Mouse (Mus musculus): ENCODE data around the gene Npas3. TPM values are rescaled to one million over a fixed set of nuclear protein-coding genes. Genes with fewer than 3 reads are reported as not detected.

Npas3 gene
- polyA plus RNA-seq, 1 experiment from 2014 or later = 2.2 TPM

- H3K9me3 ChIP-seq = no peaks in the 10 kb centered on the region
- no peaks in the 10 kb centered on the region for H3K36me3 ChIP-seq (replicated peaks)
- H3K4me3 ChIP-seq = no peak overlapping the region
- peaks cover 14% of the 10 kb centered on the region for H3K4me1 ChIP-seq
- H3K27me3 ChIP-seq (replicated peaks; ENCODE audit: low read depth, poor library complexity, severe bottlenecking) = no peaks in the 10 kb centered on the region
- 76% methylated on average over 7 of the region's 7 CpGs for WGBS
- DNase-seq (ENCODE audit: low spot score) = no peak
- H3K27ac ChIP-seq (replicated peaks) = no peak overlapping the region
Measured at GRCm38 (mm10) chr12:53983946-53984345, 735.5 kb downstream of the Npas3 start.

GRCm38 (mm10) chr12:53985851-53986842 is 737.7 kb downstream of the Npas3 start:
- no peak overlapping the region for H3K27ac ChIP-seq (replicated peaks)
- WGBS = 84% methylated on average over 14 of the region's 14 CpGs

GRCm38 (mm10) chr12:53992411-53992810 is 743.9 kb downstream of the Npas3 start:
- H3K9me3 ChIP-seq = no peaks in the 10 kb centered on the region
- H3K36me3 ChIP-seq (replicated peaks) = no peaks in the 10 kb centered on the region
- WGBS = 95% methylated on average over 6 of the region's 6 CpGs
- H3K4me1 ChIP-seq = peaks cover 9% of the 10 kb centered on the region; the same call in 1 of the 2 replicates
- no peak overlapping the region for H3K4me3 ChIP-seq
- H3K27me3 ChIP-seq (replicated peaks; ENCODE audit: low read depth, poor library complexity, severe bottlenecking) = no peaks in the 10 kb centered on the region
- no peak overlapping the region for H3K27ac ChIP-seq (replicated peaks)
- DNase-seq (ENCODE audit: low spot score) = no peak

More at GRCm38 (mm10) chr12:53985851-53986842, 737.7 kb downstream of the Npas3 start:
- no peak overlapping the region for H3K4me3 ChIP-seq
- H3K36me3 ChIP-seq (replicated peaks) = no peaks in the 10 kb centered on the region
- H3K4me1 ChIP-seq = peaks cover 13% of the 10 kb centered on the region
- DNase-seq (ENCODE audit: low spot score) = no peak
- no peaks in the 10 kb centered on the region for H3K27me3 ChIP-seq (replicated peaks; ENCODE audit: low read depth, poor library complexity, severe bottlenecking)
- no peaks in the 10 kb centered on the region for H3K9me3 ChIP-seq

- Histone ChIP-seq H3K9me3 (no peaks in the 10 kb centered on the region), H3K4me3 (no peak overlapping the region), H3K4me1 (peaks cover 17% of the 10 kb centered on the region), H3K27me3 (replicated peaks; ENCODE audit: low read depth, poor library complexity, severe bottlenecking) (no peaks in the 10 kb centered on the region), H3K27ac (replicated peaks) (peak overlapping the region; percentile 30), H3K36me3 (replicated peaks) (no peaks in the 10 kb centered on the region)
- 85% methylated on average over 5 of the region's 5 CpGs for WGBS
- DNase-seq (ENCODE audit: low spot score) = no peak
Measured at GRCm38 (mm10) chr12:53995710-53996109, 747.2 kb downstream of the Npas3 start.

- Histone ChIP-seq H3K9me3 (no peaks in the 10 kb centered on the region), H3K4me1 (peaks cover 17% of the 10 kb centered on the region), H3K36me3 (replicated peaks) (no peaks in the 10 kb centered on the region), H3K27ac (replicated peaks) (no peak overlapping the region), H3K4me3 (no peak overlapping the region), H3K27me3 (replicated peaks; ENCODE audit: low read depth, poor library complexity, severe bottlenecking) (no peaks in the 10 kb centered on the region)
- no peak for DNase-seq (ENCODE audit: low spot score)
- WGBS = 91% methylated on average over 3 of the region's 3 CpGs
Measured at GRCm38 (mm10) chr12:53997141-53997540, 748.7 kb downstream of the Npas3 start.

- peak overlapping the region; percentile 19; the same call in 1 of the 2 replicates for H3K27ac ChIP-seq (replicated peaks)
- peaks cover 23% of the 10 kb centered on the region for H3K4me1 ChIP-seq
- WGBS = 58% methylated on average over 15 of the region's 15 CpGs
- DNase-seq (ENCODE audit: low spot score) = peak; percentile 22
- H3K27me3 ChIP-seq (replicated peaks; ENCODE audit: low read depth, poor library complexity, severe bottlenecking) = no peaks in the 10 kb centered on the region
- no peaks in the 10 kb centered on the region for H3K9me3 ChIP-seq
- H3K36me3 ChIP-seq (replicated peaks) = no peaks in the 10 kb centered on the region
- H3K4me3 ChIP-seq = no peak overlapping the region
Measured at GRCm38 (mm10) chr12:53999647-54000637, 751.5 kb downstream of the Npas3 start.

GRCm38 (mm10) chr12:54002496-54002895 is 754.0 kb downstream of the Npas3 start:
- Histone ChIP-seq H3K4me1 (peaks cover 18% of the 10 kb centered on the region), H3K27ac (replicated peaks) (no peak overlapping the region), H3K9me3 (no peaks in the 10 kb centered on the region), H3K27me3 (replicated peaks; ENCODE audit: low read depth, poor library complexity, severe bottlenecking) (no peaks in the 10 kb centered on the region), H3K36me3 (replicated peaks) (no peaks in the 10 kb centered on the region), H3K4me3 (no peak overlapping the region)
- DNase-seq (ENCODE audit: low spot score) = peak; percentile 26
- 76% methylated on average over 4 of the region's 4 CpGs for WGBS

- WGBS = 35% methylated on average over 8 of the region's 8 CpGs
- no peaks in the 10 kb centered on the region for H3K36me3 ChIP-seq (replicated peaks)
Measured at GRCm38 (mm10) chr12:54004606-54005005, 756.1 kb downstream of the Npas3 start.

GRCm38 (mm10) chr12:54005546-54005945 is 757.1 kb downstream of the Npas3 start:
- Histone ChIP-seq H3K4me3 (no peak overlapping the region), H3K36me3 (replicated peaks) (no peaks in the 10 kb centered on the region), H3K27ac (replicated peaks) (no peak overlapping the region), H3K9me3 (no peaks in the 10 kb centered on the region), H3K4me1 (peaks cover 8% of the 10 kb centered on the region), H3K27me3 (replicated peaks; ENCODE audit: low read depth, poor library complexity, severe bottlenecking) (no peaks in the 10 kb centered on the region)
- 83% methylated on average over 4 of the region's 4 CpGs for WGBS
- no peak for DNase-seq (ENCODE audit: low spot score)

More at GRCm38 (mm10) chr12:54004606-54005005, 756.1 kb downstream of the Npas3 start:
- H3K27ac ChIP-seq (replicated peaks) = no peak overlapping the region
- no peak for DNase-seq (ENCODE audit: low spot score)
- H3K4me1 ChIP-seq = peaks cover 17% of the 10 kb centered on the region
- no peaks in the 10 kb centered on the region for H3K9me3 ChIP-seq
- no peaks in the 10 kb centered on the region for H3K27me3 ChIP-seq (replicated peaks; ENCODE audit: low read depth, poor library complexity, severe bottlenecking)
- no peak overlapping the region for H3K4me3 ChIP-seq

- Histone ChIP-seq H3K27ac (replicated peaks) (no peak overlapping the region), H3K4me3 (no peak overlapping the region), H3K27me3 (replicated peaks; ENCODE audit: low read depth, poor library complexity, severe bottlenecking) (no peaks in the 10 kb centered on the region), H3K4me1 (peaks cover 11% of the 10 kb centered on the region), H3K9me3 (no peaks in the 10 kb centered on the region), H3K36me3 (replicated peaks) (no peaks in the 10 kb centered on the region)
- no peak for DNase-seq (ENCODE audit: low spot score)
Measured at GRCm38 (mm10) chr12:54015304-54015703, 766.8 kb downstream of the Npas3 start.

GRCm38 (mm10) chr12:54017949-54018348 is 769.5 kb downstream of the Npas3 start:
- no peak overlapping the region for H3K4me3 ChIP-seq
- H3K27me3 ChIP-seq (replicated peaks; ENCODE audit: low read depth, poor library complexity, severe bottlenecking) = no peaks in the 10 kb centered on the region
- 86% methylated on average over 8 of the region's 8 CpGs for whole genome bisulfite sequencing
- no peak for DNase-seq (ENCODE audit: low spot score)
- no peaks in the 10 kb centered on the region for H3K36me3 ChIP-seq (replicated peaks)
- H3K27ac ChIP-seq (replicated peaks) = no peak overlapping the region
- H3K9me3 ChIP-seq = no peaks in the 10 kb centered on the region
- peaks cover 14% of the 10 kb centered on the region for H3K4me1 ChIP-seq

GRCm38 (mm10) chr12:54019979-54020378 is 771.5 kb downstream of the Npas3 start:
- no peak for DNase-seq (ENCODE audit: low spot score)
- H3K4me1 ChIP-seq = peaks cover 14% of the 10 kb centered on the region
- no peaks in the 10 kb centered on the region for H3K36me3 ChIP-seq (replicated peaks)
- no peak overlapping the region for H3K27ac ChIP-seq (replicated peaks)
- 95% methylated on average over 8 of the region's 8 CpGs for WGBS
- H3K27me3 ChIP-seq (replicated peaks; ENCODE audit: low read depth, poor library complexity, severe bottlenecking) = no peaks in the 10 kb centered on the region
- no peaks in the 10 kb centered on the region for H3K9me3 ChIP-seq
- H3K4me3 ChIP-seq = no peak overlapping the region

All from embryonic facial prominence, embryonic 10.5 days (tissue).